Mouse (Mus musculus) kidney, embryonic 14.5 days (tissue): ENCODE data around the gene Rbm17. TPM values are rescaled to one million over a fixed set of nuclear protein-coding genes. Genes with fewer than 3 reads are reported as not detected.

Source experiments
- ATAC-seq: fragments of 200-750 bp; cut with Nextera tagmentation; 2 replicates; pipeline ENCODE4 v1.8.0; 2017; ENCODE audit warnings: moderate number of reproducible peaks, mild to moderate bottlenecking, moderate TSS enrichment, moderate library complexity; ENCODE audit not compliant: low FRiP score, low TSS enrichment
- H3K27ac ChIP-seq: fragments of 300-500 bp; sonication (generic); 2 replicates; pipeline ENCODE4 v1.5.1; 2014; ENCODE audit warnings: low read depth, mild to moderate bottlenecking, low read length, moderate library complexity, mixed read lengths
- H3K27me3 ChIP-seq: fragments of 300-500 bp; sonication (generic); 2 replicates; pipeline ENCODE4 v1.6.1; 2014; ENCODE audit warnings: mild to moderate bottlenecking, low read length; ENCODE audit not compliant: control insufficient read depth, insufficient read depth
- H3K36me3 ChIP-seq: fragments of 300-500 bp; sonication (generic); 2 replicates; pipeline ENCODE4 v1.6.1; 2014; ENCODE audit warnings: low read length, mixed read lengths; ENCODE audit not compliant: control insufficient read depth, insufficient read depth
- H3K4me1 ChIP-seq: fragments of 300-500 bp; sonication (generic); 2 replicates; pipeline ENCODE4 v1.6.1; 2014; ENCODE audit warnings: low read length, mixed read lengths; ENCODE audit not compliant: control insufficient read depth, insufficient read depth
- H3K4me2 ChIP-seq: fragments of 300-500 bp; sonication (generic); replicated peaks from 2 replicates; pipeline ENCODE4 v1.6.1; 2014; ENCODE audit warnings: low read depth, mild to moderate bottlenecking, low read length
- H3K4me3 ChIP-seq: fragments of 300-500 bp; sonication (generic); 2 replicates; pipeline ENCODE4 v1.5.1; 2014; ENCODE audit warnings: mild to moderate bottlenecking, low read length
- H3K9ac ChIP-seq: fragments of 300-500 bp; sonication (generic); 2 replicates; pipeline ENCODE4 v1.6.1; 2014; ENCODE audit warnings: low read depth, mild to moderate bottlenecking, low read length, moderate library complexity
- H3K9me3 ChIP-seq: fragments of 300-500 bp; sonication (generic); 2 replicates; pipeline ENCODE4 v1.6.1; 2016; ENCODE audit warnings: low read length; ENCODE audit not compliant: control insufficient read depth
- WGBS: fragments of 180-500 bp; shearing (Covaris S2); extraction: QIAGEN DNeasy Blood & Tissue Kit; methylation state at CpG from one replicate; pipeline ENCODE4 v1.1.7; 2014; 5-methylcytosine and 5-hydroxymethylcytosine counted together
- polyA plus RNA-seq: library from polyadenylated mRNA; unstranded; fragments of >200 nt; fragmentation: Nextera tagmentation; extraction: Ambion mirVana; gene quantifications from 2 replicates; pipeline ENCODE4 v1.2.1, GENCODE M21; 2014

The Rbm17 gene
- polyA plus RNA-seq, 1 experiment from 2014 or later = 165 TPM

DNA sequence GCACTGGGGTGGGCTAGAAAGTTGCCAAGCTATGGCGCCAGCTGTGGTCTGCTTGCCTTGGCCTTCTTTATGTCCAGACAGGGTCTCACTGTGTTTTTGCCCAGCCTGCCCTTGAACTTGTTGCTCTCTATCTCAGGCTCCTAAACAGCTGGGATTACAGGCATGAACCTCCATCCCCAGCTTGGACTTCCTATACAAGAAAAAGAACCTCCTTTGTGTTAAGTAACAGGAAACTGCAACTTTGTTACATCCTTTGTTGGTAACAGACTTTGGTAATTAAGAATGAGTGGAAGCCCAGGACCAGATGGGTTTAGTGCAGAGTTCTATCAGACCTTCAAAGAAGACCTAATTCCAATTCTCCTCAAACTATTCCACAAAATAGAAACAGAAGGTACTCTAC, 30.3 kb downstream of the Rbm17 start:
- Histone ChIP-seq H3K4me2 (no peak overlapping the region), H3K9me3 (no peaks in the 10 kb centered on the region), H3K9ac (no peak overlapping the region), H3K27me3 (no peaks in the 10 kb centered on the region), H3K4me3 (no peak overlapping the region), H3K27ac (no peak overlapping the region), H3K4me1 (no peaks in the 10 kb centered on the region), H3K36me3 (no peaks in the 10 kb centered on the region)
- WGBS = 93% methylated on average over 1 of the region's 1 CpGs
- no peak for ATAC-seq

DNA sequence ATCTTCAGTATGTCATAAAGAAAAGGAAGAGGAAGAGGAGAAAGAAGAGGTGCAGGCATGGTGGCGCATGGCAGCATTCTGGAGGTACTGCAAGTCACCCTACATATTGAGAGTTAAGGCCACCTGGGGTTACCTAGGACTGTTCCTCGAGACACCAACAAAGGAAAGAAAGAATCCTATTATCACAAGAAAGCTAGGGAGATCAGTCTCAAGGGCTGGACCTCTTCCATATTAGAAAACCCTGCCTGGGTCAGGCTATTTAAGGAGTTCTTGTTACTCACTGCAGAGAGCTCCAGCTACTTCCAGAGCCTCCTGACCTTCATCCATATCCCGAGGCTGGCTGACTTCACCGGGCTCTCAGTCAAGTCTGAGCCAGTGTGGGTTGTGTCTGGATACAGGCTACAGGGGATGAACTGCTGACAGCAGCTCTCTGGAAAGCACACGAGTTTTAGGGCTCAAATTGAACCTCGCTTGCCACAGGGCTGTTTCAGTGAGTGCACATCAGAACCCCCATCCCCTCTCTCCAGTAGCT, 32.9 kb downstream of the Rbm17 start:
- Histone ChIP-seq H3K27ac (no peak overlapping the region), H3K4me2 (no peak overlapping the region)
- 55% methylated on average over 6 of the region's 6 CpGs for WGBS

GRCm38 (mm10) chr2:11568471-11568870, 35.5 kb downstream of the Rbm17 start:
- Histone ChIP-seq H3K9ac (no peak overlapping the region), H3K27me3 (no peaks in the 10 kb centered on the region), H3K9me3 (no peaks in the 10 kb centered on the region), H3K4me3 (no peak overlapping the region), H3K4me2 (no peak overlapping the region), H3K27ac (no peak overlapping the region), H3K4me1 (no peaks in the 10 kb centered on the region), H3K36me3 (no peaks in the 10 kb centered on the region)
- ATAC-seq = no peak
- WGBS = 78% methylated on average over 7 of the region's 7 CpGs

More for the DNA sequence above, 32.9 kb downstream of the Rbm17 start:
- H3K36me3 ChIP-seq = no peaks in the 10 kb centered on the region
- no peaks in the 10 kb centered on the region for H3K27me3 ChIP-seq
- ATAC-seq = no peak
- no peak overlapping the region for H3K9ac ChIP-seq
- no peaks in the 10 kb centered on the region for H3K9me3 ChIP-seq
- H3K4me3 ChIP-seq = no peak overlapping the region
- no peaks in the 10 kb centered on the region for H3K4me1 ChIP-seq

GRCm38 (mm10) chr2:11567781-11568362, 36.1 kb downstream of the Rbm17 start:
- Histone ChIP-seq H3K4me3 (no peak overlapping the region), H3K27ac (no peak overlapping the region), H3K9me3 (no peaks in the 10 kb centered on the region), H3K4me1 (no peaks in the 10 kb centered on the region), H3K9ac (no peak overlapping the region), H3K27me3 (no peaks in the 10 kb centered on the region), H3K36me3 (no peaks in the 10 kb centered on the region), H3K4me2 (no peak overlapping the region)
- ATAC-seq = no peak
- 66% methylated on average over 4 of the region's 4 CpGs for WGBS

DNA sequence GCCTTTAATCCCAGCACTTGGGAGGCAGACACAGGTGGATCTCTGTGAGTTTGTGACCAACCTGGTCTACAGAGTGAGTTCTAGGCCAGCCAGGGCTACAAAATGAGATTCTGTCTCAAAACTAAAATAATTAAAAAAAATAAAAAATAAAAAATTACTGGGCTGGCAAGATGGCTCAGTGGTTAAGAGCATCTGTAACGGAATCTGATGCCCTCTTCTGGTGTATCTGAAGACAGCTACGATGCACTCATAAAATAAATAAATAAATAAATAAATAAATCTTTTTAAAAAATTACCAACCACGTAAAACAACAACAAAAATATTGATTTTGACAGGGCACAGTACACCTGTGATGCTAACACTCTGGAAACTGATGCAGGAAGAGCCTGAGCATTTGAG, 37.1 kb downstream of the Rbm17 start:
- H3K27ac ChIP-seq = no peak overlapping the region
- H3K9me3 ChIP-seq = no peaks in the 10 kb centered on the region
- H3K4me1 ChIP-seq = no peaks in the 10 kb centered on the region
- no peak overlapping the region for H3K4me3 ChIP-seq
- ATAC-seq = no peak
- H3K9ac ChIP-seq = no peak overlapping the region
- 88% methylated on average over 3 of the region's 3 CpGs for WGBS
- H3K27me3 ChIP-seq = no peaks in the 10 kb centered on the region
- H3K4me2 ChIP-seq = no peak overlapping the region
- no peaks in the 10 kb centered on the region for H3K36me3 ChIP-seq

DNA sequence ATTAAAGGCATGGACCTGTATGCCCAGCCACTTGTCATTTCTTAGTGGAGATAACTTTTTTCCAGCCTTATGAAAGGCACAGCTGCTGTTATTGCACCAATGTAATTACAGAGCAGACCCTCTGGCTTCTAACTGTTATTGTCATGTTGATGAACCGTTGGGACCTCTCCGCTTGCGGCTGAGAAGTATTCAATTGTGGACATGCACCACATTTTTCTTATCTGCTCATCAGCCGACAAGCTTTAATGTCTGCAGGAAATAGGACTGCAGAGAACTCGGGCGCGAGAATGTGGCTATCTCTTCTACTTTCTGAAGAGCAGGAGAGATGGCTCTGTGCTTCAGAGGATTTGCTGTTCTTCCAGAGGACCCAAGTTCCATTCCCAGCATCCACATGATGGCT, 37.7 kb downstream of the Rbm17 start:
- no peak for ATAC-seq

DNA sequence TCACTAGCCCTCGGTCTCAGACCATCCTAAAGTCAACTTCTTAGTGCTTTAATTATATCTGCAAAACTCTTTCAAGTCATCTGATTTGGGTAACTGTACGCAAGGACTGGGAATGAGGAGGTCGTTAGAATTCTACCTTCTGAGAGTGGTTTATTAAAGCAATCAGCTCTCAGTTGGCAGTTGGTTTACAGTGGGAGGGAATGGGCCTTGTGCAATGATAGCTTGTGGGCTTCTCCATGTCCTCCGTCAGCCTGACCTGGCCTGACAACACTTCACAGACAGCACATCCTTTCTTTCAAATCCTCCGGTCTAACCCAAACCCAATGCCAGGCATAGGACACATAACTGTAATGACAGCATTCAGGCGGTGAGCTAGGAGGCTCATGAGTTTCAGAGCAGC, 39.2 kb downstream of the Rbm17 start:
- WGBS = 85% methylated on average over 6 of the region's 6 CpGs
- Histone ChIP-seq H3K36me3 (no peaks in the 10 kb centered on the region), H3K4me2 (no peak overlapping the region), H3K9ac (no peak overlapping the region), H3K27ac (no peak overlapping the region), H3K27me3 (no peaks in the 10 kb centered on the region), H3K4me3 (no peak overlapping the region), H3K9me3 (no peaks in the 10 kb centered on the region), H3K4me1 (no peaks in the 10 kb centered on the region)
- no peak for ATAC-seq

More for the DNA sequence above, 37.7 kb downstream of the Rbm17 start:
- H3K36me3 ChIP-seq = no peaks in the 10 kb centered on the region
- H3K4me1 ChIP-seq = no peaks in the 10 kb centered on the region
- H3K4me2 ChIP-seq = no peak overlapping the region
- no peak overlapping the region for H3K9ac ChIP-seq
- no peak overlapping the region for H3K4me3 ChIP-seq
- H3K27me3 ChIP-seq = no peaks in the 10 kb centered on the region
- H3K27ac ChIP-seq = no peak overlapping the region
- H3K9me3 ChIP-seq = no peaks in the 10 kb centered on the region
- 64% methylated on average over 7 of the region's 7 CpGs for WGBS

GRCm38 (mm10) chr2:11563256-11563655, 40.7 kb downstream of the Rbm17 start:
- Histone ChIP-seq H3K4me3 (no peak overlapping the region), H3K36me3 (no peaks in the 10 kb centered on the region), H3K9ac (no peak overlapping the region), H3K9me3 (no peaks in the 10 kb centered on the region), H3K27me3 (no peaks in the 10 kb centered on the region), H3K4me1 (no peaks in the 10 kb centered on the region), H3K27ac (no peak overlapping the region), H3K4me2 (no peak overlapping the region)
- no peak for ATAC-seq
- 95% methylated on average over 17 of the region's 17 CpGs for WGBS

- H3K4me1 ChIP-seq = no peaks in the 10 kb centered on the region
- no peak for ATAC-seq
- H3K27me3 ChIP-seq = 0 out of 2 replicates have a peak, but pooled peaks cover 6% of the 10 kb centered on the region
- no peak overlapping the region for H3K4me3 ChIP-seq
- H3K4me2 ChIP-seq = no peak overlapping the region
- 83% methylated on average over 7 of the region's 7 CpGs for WGBS
- no peak overlapping the region for H3K27ac ChIP-seq
- no peaks in the 10 kb centered on the region for H3K9me3 ChIP-seq
- no peak overlapping the region for H3K9ac ChIP-seq
- no peaks in the 10 kb centered on the region for H3K36me3 ChIP-seq
These were observed 45.3 kb downstream of the Rbm17 start for GRCm38 (mm10) chr2:11558654-11559053.
